Mouse (Mus musculus) forebrain, embryonic 16.5 days (tissue): ENCODE measurements at regions not wholly inside any gene's neighbourhood (a gene's known extent, or its start where the extent isn't known, plus 50 kb on each side); places are given as distances from the start of the nearest gene placed in this dataset.

Experiments
- ATAC-seq: fragments of 200-750 bp; cut with Nextera tagmentation; 2 replicates; pipeline ENCODE4 v1.8.0; 2017; ENCODE audit warnings: mild to moderate bottlenecking, moderate library complexity
- H3K27ac ChIP-seq: fragments of 300-500 bp; sonication (generic); 2 replicates; pipeline ENCODE4 v1.5.1; 2014; ENCODE audit warnings: low read length, control low read depth
- H3K27me3 ChIP-seq: fragments of 300-500 bp; sonication (generic); replicated peaks from 2 replicates; pipeline ENCODE4 v1.6.1; 2014; ENCODE audit warnings: low read length; ENCODE audit not compliant: control insufficient read depth, insufficient read depth
- H3K36me3 ChIP-seq: fragments of 300-500 bp; sonication (generic); 2 replicates; pipeline ENCODE4 v1.6.1; 2014; ENCODE audit not compliant: control insufficient read depth, insufficient read depth
- H3K4me1 ChIP-seq: fragments of 300-500 bp; sonication (generic); replicated peaks from 2 replicates; pipeline ENCODE4 v1.6.1; 2014; ENCODE audit warnings: low read length; ENCODE audit not compliant: control insufficient read depth, insufficient read depth
- H3K4me2 ChIP-seq: fragments of 300-500 bp; sonication (generic); 2 replicates; pipeline ENCODE4 v1.6.1; 2014; ENCODE audit warnings: mild to moderate bottlenecking, low read length, control low read depth
- H3K4me3 ChIP-seq: fragments of 300-500 bp; sonication (generic); replicated peaks from 2 replicates; pipeline ENCODE4 v1.5.1; 2014; ENCODE audit warnings: mild to moderate bottlenecking, low read length, control low read depth
- H3K9ac ChIP-seq: fragments of 300-500 bp; sonication (generic); replicated peaks from 2 replicates; pipeline ENCODE4 v1.6.1; 2014; ENCODE audit warnings: low read depth, low read length, control low read depth
- H3K9me3 ChIP-seq: fragments of 300-500 bp; sonication (generic); 2 replicates; pipeline ENCODE4 v1.6.1; 2016; ENCODE audit warnings: low read length; ENCODE audit not compliant: control insufficient read depth
- WGBS: fragments of 180-500 bp; shearing (Covaris S2); extraction: QIAGEN DNeasy Blood & Tissue Kit; methylation state at CpG from one replicate; pipeline ENCODE4 v1.1.7; 2014; 5-methylcytosine and 5-hydroxymethylcytosine counted together

GRCm38 (mm10) chr16:9439891-9440290, 555.5 kb downstream of the Grin2a start:
- WGBS = 53% methylated on average over 1 of the region's 1 CpGs

DNA sequence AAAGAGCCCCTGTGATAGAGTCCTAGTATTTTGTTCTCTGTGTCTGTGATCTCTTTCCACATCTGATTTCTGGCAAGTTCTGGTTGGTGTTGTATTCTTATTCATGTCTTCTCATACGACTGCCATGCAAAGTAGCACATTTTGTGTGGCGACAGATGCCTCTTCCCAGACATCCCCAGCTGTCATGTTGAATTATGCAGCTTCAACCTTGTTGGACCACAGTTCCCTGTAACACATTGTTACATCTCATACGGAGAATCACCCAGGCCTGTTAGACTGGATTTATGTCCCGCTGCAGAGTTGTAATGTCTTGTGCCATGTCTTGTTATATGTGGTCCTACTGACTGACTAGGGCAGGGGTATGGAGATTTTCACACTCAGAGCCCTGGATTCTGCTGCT, 543.3 kb downstream of the Grin2a start:
- no peak for ATAC-seq
- Histone ChIP-seq H3K4me3 (no peak overlapping the region), H3K4me1 (0 out of 2 replicates have a peak, but pooled peaks cover 2% of the 10 kb centered on the region), H3K9me3 (no peaks in the 10 kb centered on the region), H3K9ac (no peak overlapping the region), H3K36me3 (no peaks in the 10 kb centered on the region), H3K27ac (no peak overlapping the region), H3K4me2 (no peak overlapping the region), H3K27me3 (no peaks in the 10 kb centered on the region)
- WGBS = 78% methylated on average over 4 of the region's 4 CpGs

More at GRCm38 (mm10) chr16:9439891-9440290, 555.5 kb downstream of the Grin2a start:
- Histone ChIP-seq H3K36me3 (no peaks in the 10 kb centered on the region), H3K27me3 (no peaks in the 10 kb centered on the region), H3K4me3 (no peak overlapping the region), H3K27ac (no peak overlapping the region), H3K9ac (no peak overlapping the region), H3K9me3 (no peaks in the 10 kb centered on the region), H3K4me2 (no peak overlapping the region), H3K4me1 (no peaks in the 10 kb centered on the region)
- no peak for ATAC-seq

GRCm38 (mm10) chr16:9457574-9457973, 537.8 kb downstream of the Grin2a start:
- no peak overlapping the region for H3K4me2 ChIP-seq
- 70% methylated on average over 6 of the region's 6 CpGs for whole genome bisulfite sequencing
- no peaks in the 10 kb centered on the region for H3K4me1 ChIP-seq
- no peak overlapping the region for H3K4me3 ChIP-seq
- H3K27ac ChIP-seq = no peak overlapping the region
- H3K36me3 ChIP-seq = no peaks in the 10 kb centered on the region
- ATAC-seq = 0 out of 2 replicates have a peak, but pooled peaks have one; percentile 52
- H3K27me3 ChIP-seq = no peaks in the 10 kb centered on the region
- H3K9ac ChIP-seq = no peak overlapping the region
- no peaks in the 10 kb centered on the region for H3K9me3 ChIP-seq

GRCm38 (mm10) chr16:9462497-9462896, 532.9 kb downstream of the Grin2a start:
- Histone ChIP-seq H3K4me3 (no peak overlapping the region), H3K36me3 (no peaks in the 10 kb centered on the region), H3K27me3 (no peaks in the 10 kb centered on the region), H3K27ac (no peak overlapping the region), H3K4me2 (no peak overlapping the region), H3K9me3 (no peaks in the 10 kb centered on the region), H3K9ac (no peak overlapping the region), H3K4me1 (no peaks in the 10 kb centered on the region)
- ATAC-seq = no peak
- WGBS = 92% methylated on average over 3 of the region's 3 CpGs

- WGBS = 57% methylated on average over 4 of the region's 4 CpGs
- Histone ChIP-seq H3K9me3 (no peaks in the 10 kb centered on the region), H3K4me2 (no peak overlapping the region), H3K27ac (no peak overlapping the region), H3K36me3 (no peaks in the 10 kb centered on the region), H3K4me3 (no peak overlapping the region), H3K27me3 (no peaks in the 10 kb centered on the region), H3K4me1 (no peaks in the 10 kb centered on the region), H3K9ac (no peak overlapping the region)
- no peak for ATAC-seq
Observed at GRCm38 (mm10) chr16:9469394-9469793, 526.0 kb downstream of the Grin2a start.

DNA sequence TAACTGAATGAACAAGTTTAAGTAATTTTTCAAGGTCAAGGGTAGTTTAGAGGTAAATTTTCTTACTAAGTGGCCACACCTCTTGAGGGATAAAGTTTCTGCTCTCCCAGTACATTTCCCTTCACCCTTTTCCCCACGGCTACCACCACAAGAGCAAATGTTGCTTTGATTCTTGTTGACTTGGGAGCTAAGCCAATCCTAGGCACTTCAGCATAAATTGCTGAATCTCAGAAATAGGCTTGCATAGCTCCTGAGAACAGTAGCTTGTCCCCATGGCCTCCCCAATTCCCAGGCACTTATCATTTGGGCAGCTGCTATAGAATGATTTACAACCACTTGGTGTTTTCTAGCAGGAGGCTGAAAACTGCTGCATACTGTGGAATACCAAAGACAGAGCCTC, 510.1 kb downstream of the Grin2a start:
- Histone ChIP-seq H3K36me3 (no peaks in the 10 kb centered on the region), H3K27me3 (no peaks in the 10 kb centered on the region), H3K9ac (no peak overlapping the region), H3K9me3 (no peaks in the 10 kb centered on the region), H3K4me2 (no peak overlapping the region), H3K4me1 (no peaks in the 10 kb centered on the region), H3K27ac (no peak overlapping the region), H3K4me3 (no peak overlapping the region)
- WGBS = 87% methylated on average over 1 of the region's 1 CpGs
- ATAC-seq = no peak

GRCm38 (mm10) chr16:9498301-9498700, 497.1 kb downstream of the Grin2a start:
- Histone ChIP-seq H3K4me3 (no peak overlapping the region), H3K9me3 (no peaks in the 10 kb centered on the region), H3K27me3 (no peaks in the 10 kb centered on the region), H3K4me1 (no peaks in the 10 kb centered on the region), H3K36me3 (no peaks in the 10 kb centered on the region), H3K27ac (no peak overlapping the region), H3K4me2 (no peak overlapping the region), H3K9ac (no peak overlapping the region)
- ATAC-seq = no peak
- 89% methylated on average over 2 of the region's 2 CpGs for WGBS

DNA sequence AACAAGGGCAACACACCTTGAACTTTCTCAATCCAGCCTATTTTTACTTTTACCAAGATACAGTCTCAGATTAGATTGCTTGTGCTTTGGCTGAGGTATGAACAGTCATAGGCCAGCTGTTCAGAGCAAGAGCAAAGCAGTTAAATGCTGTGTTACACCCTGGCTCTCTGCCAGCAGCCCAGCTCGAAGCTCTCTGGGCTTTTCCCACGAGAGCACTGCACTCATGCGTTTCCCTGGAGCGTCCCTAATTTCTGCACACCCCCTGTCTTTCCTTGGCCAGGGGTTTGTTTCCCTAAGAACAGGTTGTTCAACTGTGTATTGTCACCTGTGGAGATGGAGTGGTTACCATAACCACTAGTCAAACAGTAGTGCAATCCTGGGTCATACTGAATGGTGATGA, 493.6 kb downstream of the Grin2a start:
- 18% methylated on average over 4 of the region's 4 CpGs for WGBS
- H3K4me1 ChIP-seq = no peaks in the 10 kb centered on the region
- peak; percentile 68 for ATAC-seq
- H3K36me3 ChIP-seq = no peaks in the 10 kb centered on the region
- H3K27ac ChIP-seq = no peak overlapping the region
- H3K4me3 ChIP-seq = no peak overlapping the region
- no peak overlapping the region for H3K9ac ChIP-seq
- H3K4me2 ChIP-seq = no peak overlapping the region
- no peaks in the 10 kb centered on the region for H3K27me3 ChIP-seq
- no peaks in the 10 kb centered on the region for H3K9me3 ChIP-seq

DNA sequence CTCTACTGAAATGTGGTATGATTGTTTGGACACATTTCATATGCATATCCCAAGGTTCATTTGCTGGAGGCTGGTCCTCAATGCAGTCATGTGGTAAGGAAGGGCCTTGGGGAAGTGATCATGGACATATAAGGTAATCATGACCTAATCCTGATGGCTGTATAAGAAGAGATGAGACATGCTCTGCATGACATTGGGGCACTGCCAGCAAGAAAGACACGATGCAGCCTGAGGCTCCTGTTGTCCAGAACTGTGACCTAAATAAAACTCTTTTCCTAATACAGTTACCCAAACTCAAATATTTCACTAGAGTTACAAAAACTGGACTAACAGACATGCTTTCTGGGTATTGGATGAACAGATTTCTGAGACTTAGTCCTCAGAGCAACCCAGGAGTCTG, 485.7 kb downstream of the Grin2a start:
- Histone ChIP-seq H3K4me3 (no peak overlapping the region), H3K9me3 (no peaks in the 10 kb centered on the region), H3K36me3 (no peaks in the 10 kb centered on the region), H3K27ac (no peak overlapping the region), H3K4me1 (no peaks in the 10 kb centered on the region), H3K27me3 (no peaks in the 10 kb centered on the region), H3K9ac (no peak overlapping the region), H3K4me2 (no peak overlapping the region)
- no peak for ATAC-seq
- WGBS = 96% methylated on average over 1 of the region's 1 CpGs

GRCm38 (mm10) chr16:9514538-9514937, 480.8 kb downstream of the Grin2a start:
- Histone ChIP-seq H3K27ac (no peak overlapping the region), H3K36me3 (no peaks in the 10 kb centered on the region), H3K27me3 (no peaks in the 10 kb centered on the region), H3K4me2 (no peak overlapping the region), H3K9me3 (no peaks in the 10 kb centered on the region), H3K4me3 (no peak overlapping the region), H3K9ac (no peak overlapping the region), H3K4me1 (no peaks in the 10 kb centered on the region)
- WGBS = 27% methylated on average over 4 of the region's 4 CpGs
- ATAC-seq = no peak
